Mouse (Mus musculus) liver, adult 2 months (tissue): Measurements from ENCODE around the gene 4933427D14Rik. TPM values are rescaled to one million over a fixed set of nuclear protein-coding genes. Genes with fewer than 3 reads are reported as not detected.

Source experiments
- DNase-seq: peaks from one replicate; pipeline ENCODE4 v3.0.0-alpha.2; 2011; ENCODE audit warnings: low read depth, low spot score; ENCODE audit errors: extremely low read depth
- H3K27ac ChIP-seq: fragments of 200-500 bp; replicated peaks from 2 replicates; pipeline ENCODE4 v1.5.1; 2012; ENCODE audit warnings: low read depth, mild to moderate bottlenecking, control low read depth, inconsistent platforms, low read length; ENCODE audit not compliant: insufficient read depth
- H3K27me3 ChIP-seq: fragments of 200-500 bp; 2 replicates; pipeline ENCODE4 v1.6.1; 2012; ENCODE audit warnings: mild to moderate bottlenecking, moderate library complexity, low read length, inconsistent platforms; ENCODE audit not compliant: control insufficient read depth, insufficient read depth
- H3K36me3 ChIP-seq: fragments of 200-500 bp; 2 replicates; pipeline ENCODE4 v1.6.1; 2012; ENCODE audit warnings: low read length, inconsistent platforms; ENCODE audit not compliant: control insufficient read depth, insufficient read depth
- H3K4me1 ChIP-seq: fragments of 200-500 bp; 2 replicates; pipeline ENCODE4 v1.6.1; 2011; ENCODE audit warnings: low read length; ENCODE audit not compliant: control insufficient read depth, insufficient read depth
- H3K4me3 ChIP-seq: fragments of 200-500 bp; 2 replicates; pipeline ENCODE4 v1.5.1; 2011; ENCODE audit warnings: low read depth, mild to moderate bottlenecking, control low read depth, low read length, moderate library complexity; ENCODE audit not compliant: insufficient read depth
- H3K79me2 ChIP-seq: fragments of 200-500 bp; 2 replicates; pipeline ENCODE4 v1.6.1; 2012; ENCODE audit warnings: inconsistent platforms, mild to moderate bottlenecking, low read length, moderate library complexity; ENCODE audit not compliant: control insufficient read depth, insufficient read depth
- H3K9ac ChIP-seq: fragments of 200-500 bp; 2 replicates; pipeline ENCODE4 v1.6.1; 2012; ENCODE audit warnings: low read depth, mild to moderate bottlenecking, control low read depth, inconsistent platforms, low read length
- CTCF ChIP-seq: fragments of 200-500 bp; IDR thresholded peaks from 2 replicates; pipeline ENCODE4 v1.5.1; 2011; ENCODE audit warnings: low read depth, low read length, control low read depth
- POLR2A ChIP-seq: fragments of 200-500 bp; IDR thresholded peaks from 2 replicates; pipeline ENCODE4 v1.6.1; 2011; ENCODE audit warnings: low read length, control low read depth; ENCODE audit not compliant: insufficient read depth; ENCODE audit errors: extremely low read depth
- WGBS: fragments of 180-500 bp; shearing (Covaris S2); methylation state at CpG from one replicate; pipeline ENCODE4 v1.1.7; 2018; 5-methylcytosine and 5-hydroxymethylcytosine counted together
- polyA plus RNA-seq: library from polyadenylated mRNA; depleted of rRNA; stranded (reverse); fragments of >200 nt; gene quantifications from 2 replicates; pipeline ENCODE4 v1.2.3, GENCODE M21; 2012
- total RNA-seq: library from RNA; depleted of rRNA; stranded (reverse); fragments of >200 nt; gene quantifications from 2 replicates; pipeline ENCODE4 v1.2.3, GENCODE M21; 2014

The 4933427D14Rik gene
- total and polyA plus RNA-seq, 2 experiments, result 1.7 to 2.2 TPM

- no peak overlapping the region for H3K4me3 ChIP-seq
- no peaks in the 10 kb centered on the region for H3K36me3 ChIP-seq
- TF ChIP-seq CTCF, result no peak
- TF ChIP-seq POLR2A, result no peak
- H3K4me1 ChIP-seq, result no peaks in the 10 kb centered on the region
- no peak overlapping the region for H3K9ac ChIP-seq
- 18% methylated on average over 11 of the region's 11 CpGs for WGBS
- H3K27ac ChIP-seq, result no peak overlapping the region
- no peaks in the 10 kb centered on the region for H3K79me2 ChIP-seq
- peaks cover 6% of the 10 kb centered on the region for H3K27me3 ChIP-seq
- no peak for DNase-seq
These were observed 77.2 kb downstream of the 4933427D14Rik start for GRCm38 (mm10) chr11:72130021-72130420.

DNA sequence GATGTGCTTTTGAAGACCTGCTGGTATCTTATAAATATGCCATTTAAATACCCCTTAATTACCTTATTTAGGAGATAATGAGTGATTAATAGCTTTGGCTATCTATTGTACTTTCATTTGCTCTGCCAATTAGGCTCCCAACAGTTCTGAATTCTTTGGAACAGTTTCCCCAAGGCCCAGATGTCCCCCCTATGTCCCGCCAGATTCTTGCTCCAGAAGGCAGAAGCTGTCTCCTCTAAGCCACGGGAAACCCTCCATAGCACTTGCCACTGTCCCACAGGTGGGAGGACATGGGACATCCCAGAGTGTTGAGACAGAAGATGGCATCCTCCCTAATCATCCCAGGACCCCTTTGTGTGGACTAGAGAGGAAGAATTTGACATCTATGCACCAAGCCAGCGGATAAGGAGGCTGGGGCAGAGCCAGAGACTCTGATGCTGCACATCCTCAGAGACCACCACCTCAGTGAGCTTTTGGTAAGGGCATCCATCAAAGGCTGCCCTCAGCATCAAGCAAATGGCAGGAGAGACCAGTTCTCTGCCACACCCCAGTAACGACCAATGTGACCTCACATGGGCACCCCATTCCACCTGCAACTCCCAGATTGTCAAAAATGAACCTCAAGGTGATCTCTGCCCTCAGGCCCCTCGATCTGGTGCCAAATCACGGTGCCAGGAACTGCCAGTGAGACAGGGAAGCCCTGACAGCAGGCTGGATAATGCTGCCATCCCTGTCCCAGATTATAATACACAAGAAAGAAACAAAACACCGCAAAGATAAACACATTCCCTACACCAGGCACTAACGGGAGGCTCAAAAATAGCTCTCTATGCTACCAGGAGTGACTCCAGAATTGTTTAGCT lies 78.0 kb downstream of the 4933427D14Rik start:
- Histone ChIP-seq H3K27me3 (0 out of 2 replicates have a peak, but pooled peaks cover 2% of the 10 kb centered on the region), H3K4me1 (no peaks in the 10 kb centered on the region), H3K9ac (no peak overlapping the region), H3K4me3 (no peak overlapping the region), H3K79me2 (no peaks in the 10 kb centered on the region), H3K27ac (no peak overlapping the region), H3K36me3 (no peaks in the 10 kb centered on the region)
- TF ChIP-seq POLR2A (no peak), CTCF (no peak)
- DNase-seq, result no peak
- 63% methylated on average over 8 of the region's 8 CpGs for WGBS

GRCm38 (mm10) chr11:72127450-72128189 lies 79.6 kb downstream of the 4933427D14Rik start:
- TF ChIP-seq CTCF (no peak), POLR2A (no peak)
- Histone ChIP-seq H3K4me1 (no peaks in the 10 kb centered on the region), H3K79me2 (no peaks in the 10 kb centered on the region), H3K4me3 (no peak overlapping the region), H3K9ac (no peak overlapping the region), H3K27ac (no peak overlapping the region), H3K27me3 (no peaks in the 10 kb centered on the region), H3K36me3 (no peaks in the 10 kb centered on the region)
- WGBS, result 81% methylated on average over 5 of the region's 5 CpGs
- DNase-seq, result no peak

DNA sequence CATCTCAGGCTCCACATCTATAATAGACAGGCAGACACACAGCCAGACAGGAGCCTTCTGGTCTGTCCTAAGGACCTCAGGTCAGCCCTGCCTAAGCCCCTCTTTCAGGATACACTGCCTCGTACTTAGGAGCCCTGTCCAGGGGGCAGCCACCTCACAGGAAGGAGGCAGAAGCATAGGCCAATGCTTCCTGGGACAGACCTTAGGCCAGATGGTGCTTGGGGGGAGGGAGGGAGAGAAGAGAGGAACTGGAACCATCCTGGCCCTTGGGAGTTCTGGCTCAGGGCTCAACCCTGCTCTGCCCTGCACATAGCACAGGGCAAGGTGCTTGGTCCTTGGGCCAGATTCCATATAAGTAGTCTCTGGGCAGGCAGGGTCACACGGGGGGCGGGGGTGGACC lies 81.5 kb downstream of the 4933427D14Rik start:
- Histone ChIP-seq H3K27ac (no peak overlapping the region), H3K9ac (no peak overlapping the region), H3K79me2 (no peaks in the 10 kb centered on the region), H3K4me3 (no peak overlapping the region), H3K36me3 (no peaks in the 10 kb centered on the region), H3K27me3 (no peaks in the 10 kb centered on the region), H3K4me1 (no peaks in the 10 kb centered on the region)
- TF ChIP-seq CTCF (no peak), POLR2A (no peak)
- 81% methylated on average over 3 of the region's 3 CpGs for WGBS
- DNase-seq, result no peak

- no peak overlapping the region for H3K9ac ChIP-seq
- no peaks in the 10 kb centered on the region for H3K27me3 ChIP-seq
- WGBS, result 73% methylated on average over 4 of the region's 4 CpGs
- H3K4me3 ChIP-seq, result no peak overlapping the region
- no peak overlapping the region for H3K27ac ChIP-seq
- H3K36me3 ChIP-seq, result no peaks in the 10 kb centered on the region
- no peak for DNase-seq
- no peak for TF ChIP-seq POLR2A
- TF ChIP-seq CTCF, result no peak
- H3K4me1 ChIP-seq, result no peaks in the 10 kb centered on the region
- H3K79me2 ChIP-seq, result no peaks in the 10 kb centered on the region
These were observed 83.7 kb downstream of the 4933427D14Rik start for GRCm38 (mm10) chr11:72123531-72123930.
